Mouse (Mus musculus) kidney, postnatal 4 days (tissue): ENCODE results near the gene Trpv5.

ENCODE experiments used
- DNase-seq, 2 experiments: peaks; one replicate each; pipeline ENCODE4 v3.0.0; 2021; ENCODE audit warnings: mixed read lengths in 2 of 2

The Trpv5 gene

GRCm38 (mm10) chr6:41680669-41681068 is at the start of gene Trpv5:
TSS of gene Trpv5 (minus strand) at chr6:41680769.
- DNase-seq = peak in 1 of 2 experiments; percentile 4

- DNase-seq = peak in 1 of 2 experiments; percentile 15
Measured at GRCm38 (mm10) chr6:41727989-41728609, 47.5 kb upstream of the Trpv5 start.

- no peak for DNase-seq
Measured at GRCm38 (mm10) chr6:41721430-41721829, 40.9 kb upstream of the Trpv5 start.

GRCm38 (mm10) chr6:41710281-41710680 is 29.7 kb upstream of the Trpv5 start:
- DNase-seq = no peak

GRCm38 (mm10) chr6:41706275-41706674 is 25.7 kb upstream of the Trpv5 start:
- no peak for DNase-seq

- DNase-seq = no peak
Measured at GRCm38 (mm10) chr6:41704123-41704522, 23.6 kb upstream of the Trpv5 start, which contains the start of gene Kel. TSS of gene Kel (minus strand) at chr6:41704339.

GRCm38 (mm10) chr6:41702928-41703327 is 22.4 kb upstream of the Trpv5 start:
- peak; percentile 18 to 30 for DNase-seq

GRCm38 (mm10) chr6:41701245-41701644 is 20.7 kb upstream of the Trpv5 start:
- no peak for DNase-seq

GRCm38 (mm10) chr6:41694407-41694806 is 13.8 kb upstream of the Trpv5 start:
- no peak for DNase-seq

- no peak for DNase-seq
Measured at GRCm38 (mm10) chr6:41692200-41692599, 11.6 kb upstream of the Trpv5 start.

GRCm38 (mm10) chr6:41685596-41685995 is 5.0 kb upstream of the Trpv5 start:
- DNase-seq = no peak

GRCm38 (mm10) chr6:41684911-41685310 is 4.3 kb upstream of the Trpv5 start:
- no peak for DNase-seq

GRCm38 (mm10) chr6:41684131-41684530 is 3.6 kb upstream of the Trpv5 start, which contains the start of gene Llcfc1:
TSS of gene Llcfc1 (plus strand) at chr6:41684431.
- DNase-seq = no peak

- DNase-seq = no peak
Measured at GRCm38 (mm10) chr6:41681656-41682055, 1.1 kb upstream of the Trpv5 start.

- DNase-seq = no peak
Measured at GRCm38 (mm10) chr6:41676530-41676929, 4.0 kb downstream of the Trpv5 start.

- DNase-seq = peak in 1 of 2 experiments; percentile 10
Measured at GRCm38 (mm10) chr6:41662320-41662719, 18.2 kb downstream of the Trpv5 start.

- DNase-seq = no peak
Measured at GRCm38 (mm10) chr6:41658487-41658886, 22.1 kb downstream of the Trpv5 start.

- DNase-seq = no peak
Measured at GRCm38 (mm10) chr6:41654648-41655047, 25.9 kb downstream of the Trpv5 start.

- DNase-seq = no peak
Measured at GRCm38 (mm10) chr6:41653173-41653572, 27.4 kb downstream of the Trpv5 start.

GRCm38 (mm10) chr6:41646672-41647071 is 33.9 kb downstream of the Trpv5 start:
- DNase-seq = no peak

- no peak for DNase-seq
Measured at GRCm38 (mm10) chr6:41646220-41646619, 34.3 kb downstream of the Trpv5 start.

GRCm38 (mm10) chr6:41643227-41643626 is 37.3 kb downstream of the Trpv5 start:
- no peak for DNase-seq

- DNase-seq = no peak
Measured at GRCm38 (mm10) chr6:41642765-41643164, 37.8 kb downstream of the Trpv5 start.

- no peak for DNase-seq
Measured at GRCm38 (mm10) chr6:41641173-41641866, 39.2 kb downstream of the Trpv5 start.
